Mouse (Mus musculus) lung, postnatal 14 days (tissue): Measurements from ENCODE around the gene Mbl2.
"Not testable (repeated sequence)": the region's sequence is repeated elsewhere in the genome, so short reads cannot be mapped to it uniquely, and the experiment has no call there.

Experiments
- DNase-seq: peaks from one replicate; pipeline ENCODE4 v3.0.0; 2021

Gene Mbl2

GRCm38 (mm10) chr19:30232691-30233090 lies at the start of gene Mbl2:
TSS of gene Mbl2 (plus strand) at chr19:30232942.
- no peak for DNase-seq

DNA sequence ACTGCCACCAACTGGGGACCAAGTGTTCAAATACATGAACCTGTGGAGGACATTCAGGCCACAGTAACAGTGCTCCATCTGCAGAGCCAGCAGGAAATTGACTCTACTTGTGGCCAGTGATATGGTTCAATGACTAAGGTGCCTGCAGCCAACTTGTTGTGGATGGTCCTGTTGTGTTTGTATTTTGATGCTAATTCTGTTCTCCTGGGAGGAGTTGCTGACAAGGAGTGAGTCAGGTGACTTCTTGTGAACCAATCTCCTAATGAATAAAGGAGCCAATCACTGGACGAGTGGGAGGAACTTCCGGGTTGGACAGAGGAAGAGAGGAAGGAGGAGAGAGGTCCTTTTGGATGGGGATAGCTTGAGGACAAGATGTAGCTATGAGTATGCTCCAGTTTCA lies 47.2 kb upstream of the Mbl2 start:
- DNase-seq: no peak

DNA sequence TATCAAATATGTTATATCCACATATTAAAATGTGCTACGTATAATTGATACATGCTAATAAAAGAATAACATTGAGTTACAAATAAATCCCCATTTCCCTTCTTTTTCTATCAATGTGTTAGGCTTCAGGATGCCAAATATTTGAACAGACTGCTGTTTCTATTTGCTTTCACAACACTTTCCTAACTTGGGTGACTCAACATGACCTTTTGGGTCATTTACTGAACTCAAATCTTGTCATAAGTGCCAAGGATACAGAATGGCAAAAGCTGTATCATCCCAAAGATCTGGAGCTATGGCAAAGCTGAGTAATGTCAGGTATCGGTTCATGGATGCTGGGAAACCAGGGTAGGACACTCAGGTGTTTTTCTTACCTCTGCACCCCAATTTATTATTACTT lies 45.5 kb upstream of the Mbl2 start:
- no peak for DNase-seq

GRCm38 (mm10) chr19:30194999-30195398 lies 37.7 kb upstream of the Mbl2 start:
- DNase-seq: no peak

- DNase-seq: no peak
Observed at GRCm38 (mm10) chr19:30202177-30202576, 30.6 kb upstream of the Mbl2 start.

DNA sequence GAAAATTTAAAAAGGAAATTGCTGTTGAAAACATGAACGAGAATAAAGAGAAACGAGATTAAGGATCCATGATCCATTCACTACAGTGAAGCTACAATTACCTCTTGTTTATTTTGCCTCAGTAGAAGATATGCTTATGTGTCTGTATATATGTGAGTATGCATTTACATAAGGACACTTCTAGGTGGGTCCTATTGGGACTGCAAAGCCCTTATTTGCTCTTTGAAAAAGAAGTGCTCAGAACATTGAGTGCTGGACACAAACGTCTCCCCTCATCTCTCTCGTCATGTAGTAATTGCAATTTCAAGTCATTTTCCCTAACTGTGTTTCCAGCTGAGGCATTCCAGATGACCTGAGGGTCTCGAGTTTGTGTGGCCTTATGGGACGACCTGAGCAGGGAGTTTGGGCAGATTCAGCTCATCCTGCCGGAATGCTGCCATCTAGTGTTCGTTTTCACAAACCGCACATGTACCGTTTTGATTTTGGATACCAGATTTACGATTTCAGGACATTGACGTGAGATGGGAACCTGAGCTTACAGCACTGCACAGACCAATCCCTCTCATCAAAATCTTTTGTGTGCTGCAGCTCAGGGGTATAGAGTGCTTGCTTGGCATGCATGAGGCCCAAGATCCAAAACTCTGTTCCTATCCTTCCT lies 27.5 kb upstream of the Mbl2 start:
- DNase-seq: peak; percentile 30

DNA sequence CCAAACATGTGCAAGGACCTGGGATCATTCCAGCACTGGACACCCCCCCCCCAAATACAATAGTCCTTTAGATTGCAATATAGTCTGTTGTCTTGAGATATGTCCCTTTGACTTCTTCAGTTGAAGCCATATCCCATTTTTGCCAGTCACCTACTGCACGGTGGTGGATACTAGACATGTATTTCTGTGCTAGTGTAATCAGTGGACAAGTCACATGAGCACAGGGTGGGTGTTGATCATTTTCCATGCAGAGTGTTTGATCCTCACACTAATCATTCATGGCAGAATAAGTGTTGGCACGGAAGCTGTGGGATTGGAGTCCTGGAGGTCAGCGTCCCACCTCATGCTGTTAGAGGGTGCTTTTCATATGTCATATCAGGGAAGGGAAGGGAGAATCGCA lies 26.9 kb upstream of the Mbl2 start:
- DNase-seq: no peak

DNA sequence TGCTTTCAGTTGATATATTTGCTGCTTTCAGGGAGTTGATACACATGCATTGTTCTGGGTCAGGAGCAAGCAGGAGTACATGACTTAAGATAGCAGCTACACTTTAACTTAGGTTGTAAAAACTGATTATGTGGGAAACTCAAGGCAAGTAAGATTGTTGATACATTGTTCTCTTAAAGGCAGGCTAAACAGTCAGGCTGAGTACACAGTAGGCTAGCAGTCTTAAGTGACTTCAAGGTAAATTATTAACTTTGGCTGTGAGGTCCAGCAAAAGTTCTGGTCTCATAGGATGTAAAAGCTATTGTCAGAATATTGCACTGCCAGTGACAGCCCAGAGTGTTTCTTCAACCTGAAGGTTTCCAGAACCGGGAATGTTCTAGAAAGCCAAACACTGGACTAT lies 25.8 kb upstream of the Mbl2 start:
- DNase-seq: no peak

GRCm38 (mm10) chr19:30209006-30209405 lies 23.7 kb upstream of the Mbl2 start:
- DNase-seq: not testable (repeated sequence)

DNA sequence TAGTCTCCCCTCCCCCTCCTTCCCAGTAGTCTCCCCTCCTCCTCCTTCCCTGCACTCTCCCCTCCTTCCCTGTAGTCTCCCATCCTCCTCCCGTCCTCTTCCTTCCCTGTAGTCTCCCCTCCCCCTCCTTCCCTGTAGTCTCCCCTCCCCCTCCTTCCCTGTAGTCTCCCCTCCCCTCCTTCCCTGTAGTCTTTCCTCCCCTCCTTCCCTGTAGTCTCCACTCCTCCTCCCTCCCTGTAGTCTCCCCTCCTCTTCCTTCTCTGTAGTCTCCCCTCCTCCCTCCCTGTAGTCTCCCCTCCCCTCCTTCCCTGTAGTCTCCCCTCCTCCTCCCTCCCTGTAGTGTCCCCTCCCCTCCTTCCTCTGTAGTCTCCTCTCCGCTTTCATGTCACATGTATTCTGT lies 18.7 kb upstream of the Mbl2 start:
- no peak for DNase-seq

DNA sequence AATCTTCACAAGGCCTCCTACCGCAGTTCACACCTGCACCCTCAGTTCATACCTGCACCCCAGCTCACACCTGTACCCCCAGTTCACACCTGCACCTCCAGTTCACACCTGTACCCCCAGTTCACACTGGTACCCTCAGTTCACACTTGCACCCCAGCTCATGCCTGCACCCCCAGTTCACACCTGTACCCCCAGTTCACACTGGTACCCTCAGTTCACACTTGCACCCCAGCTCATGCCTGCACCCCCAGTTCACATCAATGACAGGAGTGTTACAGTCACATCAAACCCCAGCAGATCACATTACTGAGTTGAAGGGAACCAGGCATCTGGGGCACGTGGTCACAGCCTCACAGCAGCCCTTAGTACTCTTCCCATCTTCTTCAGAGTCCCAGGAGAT lies 17.0 kb upstream of the Mbl2 start:
- DNase-seq: not testable (repeated sequence)

- DNase-seq: no peak
Observed at GRCm38 (mm10) chr19:30216186-30216585, 16.6 kb upstream of the Mbl2 start.

- DNase-seq: peak; percentile 68
Observed at GRCm38 (mm10) chr19:30217335-30217734, 15.4 kb upstream of the Mbl2 start.

GRCm38 (mm10) chr19:30222593-30222992 lies 10.1 kb upstream of the Mbl2 start:
- not testable (repeated sequence) for DNase-seq

DNA sequence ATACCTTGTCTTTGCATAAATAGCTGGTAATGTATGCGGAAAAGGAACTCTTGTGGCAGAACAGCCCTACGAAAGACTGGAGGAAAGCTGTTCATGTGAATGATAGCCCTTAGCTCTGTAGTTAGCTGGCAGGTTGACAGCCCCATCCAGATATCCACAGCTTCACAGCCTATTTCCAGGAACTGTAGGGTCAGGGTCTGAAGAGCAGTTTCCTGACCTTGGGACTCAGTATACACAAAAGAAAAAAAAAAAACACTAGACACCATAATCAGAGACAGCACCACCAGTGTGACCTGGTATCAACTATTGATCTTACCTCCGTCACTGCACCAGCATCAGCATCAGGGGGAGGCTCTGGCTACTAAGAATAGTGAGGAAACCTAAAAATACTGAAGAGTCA lies 3.3 kb upstream of the Mbl2 start:
- no peak for DNase-seq

DNA sequence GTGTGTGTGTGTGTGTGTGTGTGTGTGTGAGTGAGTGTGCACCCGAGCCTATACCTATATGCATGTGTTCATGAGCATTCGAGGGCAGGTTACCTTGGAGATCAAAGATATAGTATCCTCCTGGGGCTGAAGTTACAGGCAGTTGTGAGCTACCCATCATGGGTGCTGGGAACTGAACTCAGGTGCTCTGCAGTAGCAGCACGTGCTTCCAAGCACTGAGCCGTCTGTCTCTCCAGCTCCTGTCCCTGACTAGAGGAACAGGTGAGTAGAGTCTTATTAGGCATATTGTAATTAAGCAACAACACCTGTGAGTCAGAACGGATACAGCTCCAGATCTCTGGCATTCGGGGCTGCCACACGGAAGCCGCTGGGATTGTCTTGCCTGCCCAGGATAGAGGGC lies 1.7 kb downstream of the Mbl2 start:
- no peak for DNase-seq

DNA sequence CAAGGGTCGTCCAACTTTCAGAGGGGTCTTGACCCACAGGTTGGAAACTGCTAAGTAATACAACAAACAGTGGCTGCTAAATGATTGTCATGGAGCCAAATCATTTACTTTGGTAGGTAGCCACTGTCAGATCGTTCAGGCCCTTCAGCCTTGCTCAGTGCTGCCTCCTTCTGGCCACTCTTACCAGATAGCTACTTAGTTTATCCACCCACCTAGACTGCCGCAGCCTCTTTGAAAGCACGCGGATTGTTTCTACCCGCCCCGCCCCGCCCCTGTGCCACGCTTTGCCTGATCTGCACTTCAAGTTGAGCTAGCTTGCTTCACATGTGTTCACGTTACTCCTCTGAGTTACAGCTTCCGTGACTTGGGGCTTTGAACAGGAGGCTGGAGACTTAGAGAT lies 14.6 kb downstream of the Mbl2 start:
- peak; percentile 35 for DNase-seq

- peak; percentile 71 for DNase-seq
Observed at GRCm38 (mm10) chr19:30248822-30249221, 16.1 kb downstream of the Mbl2 start.

GRCm38 (mm10) chr19:30252253-30252652 lies 19.5 kb downstream of the Mbl2 start:
- peak; percentile 6 for DNase-seq

GRCm38 (mm10) chr19:30256339-30256738 lies 23.6 kb downstream of the Mbl2 start:
- DNase-seq: no peak

- no peak for DNase-seq
Observed at GRCm38 (mm10) chr19:30281125-30281524, 48.4 kb downstream of the Mbl2 start.

- no peak for DNase-seq
Observed at GRCm38 (mm10) chr19:30287899-30288490, 55.3 kb downstream of the Mbl2 start.
